Mouse (Mus musculus) liver, embryonic 15.5 days (tissue): ENCODE results near the gene Hoxa7. TPM values are rescaled to one million over a fixed set of nuclear protein-coding genes. Genes with fewer than 3 reads are reported as not detected.

Source experiments
- ATAC-seq: fragments of 200-750 bp; cut with Nextera tagmentation; 2 replicates; pipeline ENCODE4 v1.8.0; 2017; ENCODE audit warnings: moderate number of reproducible peaks, mild to moderate bottlenecking, moderate library complexity; ENCODE audit not compliant: insufficient read depth
- H3K27ac ChIP-seq: fragments of 300-500 bp; sonication (generic); replicated peaks from 2 replicates; pipeline ENCODE4 v1.5.1; 2015; ENCODE audit warnings: mild to moderate bottlenecking, inconsistent platforms
- H3K27me3 ChIP-seq: fragments of 300-500 bp; sonication (generic); 2 replicates; pipeline ENCODE4 v1.6.1; 2015; ENCODE audit warnings: mild to moderate bottlenecking, inconsistent platforms
- H3K36me3 ChIP-seq: fragments of 300-500 bp; sonication (generic); replicated peaks from 2 replicates; pipeline ENCODE4 v1.6.1; 2015; ENCODE audit warnings: moderate library complexity, mild to moderate bottlenecking, inconsistent platforms
- H3K4me1 ChIP-seq: fragments of 300-500 bp; sonication (generic); replicated peaks from 2 replicates; pipeline ENCODE4 v1.6.1; 2015; ENCODE audit warnings: inconsistent platforms
- H3K4me2 ChIP-seq: fragments of 300-500 bp; sonication (generic); 2 replicates; pipeline ENCODE4 v1.6.1; 2015; ENCODE audit warnings: moderate library complexity, mild to moderate bottlenecking, inconsistent platforms
- H3K4me3 ChIP-seq: fragments of 300-500 bp; sonication (generic); replicated peaks from 2 replicates; pipeline ENCODE4 v1.5.1; 2015; ENCODE audit warnings: mild to moderate bottlenecking, inconsistent platforms
- H3K9ac ChIP-seq: fragments of 300-500 bp; sonication (generic); 2 replicates; pipeline ENCODE4 v1.6.1; 2015; ENCODE audit warnings: moderate library complexity, mild to moderate bottlenecking, inconsistent platforms
- H3K9me3 ChIP-seq: fragments of 300-500 bp; sonication (generic); replicated peaks from 2 replicates; pipeline ENCODE4 v1.6.1; 2016; ENCODE audit warnings: inconsistent platforms
- WGBS: fragments of 180-500 bp; shearing (Covaris S2); methylation state at CpG from one replicate; pipeline ENCODE4 v1.1.7; 2015; ENCODE audit warnings: mixed read lengths; ENCODE audit not compliant: insufficient replicate concordance; 5-methylcytosine and 5-hydroxymethylcytosine counted together
- polyA plus RNA-seq: library from polyadenylated mRNA; unstranded; fragments of >200 nt; fragmentation: Nextera tagmentation; extraction: Ambion mirVana; gene quantifications from 2 replicates; pipeline ENCODE4 v1.2.1, GENCODE M21; 2015

Hoxa7 gene
- polyA plus RNA-seq, 1 experiment from 2014 or later, result 0.37 TPM

- H3K4me1 ChIP-seq, result peaks cover 8% of the 10 kb centered on the region; the same call in 1 of the 2 replicates
- 36% methylated on average over 16 of the region's 16 CpGs for WGBS
- no peaks in the 10 kb centered on the region for H3K36me3 ChIP-seq
- no peak overlapping the region for H3K4me3 ChIP-seq
- H3K9me3 ChIP-seq, result no peaks in the 10 kb centered on the region
- 0 out of 2 replicates have a peak overlapping the region, but pooled peaks have one; percentile 29 for H3K27ac ChIP-seq
- H3K9ac ChIP-seq, result no peak overlapping the region
- ATAC-seq, result no peak
- no peak overlapping the region for H3K4me2 ChIP-seq
- peaks cover 99% of the 10 kb centered on the region for H3K27me3 ChIP-seq
Measured at GRCm38 (mm10) chr6:52169499-52170165, 52.0 kb downstream of the Hoxa7 start.

- Histone ChIP-seq H3K9ac (no peak overlapping the region), H3K4me2 (peak overlapping the region; percentile 23; the same call in 1 of the 2 replicates), H3K36me3 (no peaks in the 10 kb centered on the region), H3K27ac (no peak overlapping the region), H3K27me3 (peaks cover 100% of the 10 kb centered on the region), H3K9me3 (no peaks in the 10 kb centered on the region), H3K4me3 (no peak overlapping the region), H3K4me1 (peaks cover 8% of the 10 kb centered on the region; the same call in 1 of the 2 replicates)
- no peak for ATAC-seq
- WGBS, result 26% methylated on average over 42 of the region's 42 CpGs
Measured at GRCm38 (mm10) chr6:52168191-52169055, 53.2 kb downstream of the Hoxa7 start.

GRCm38 (mm10) chr6:52167736-52168161 lies 53.9 kb downstream of the Hoxa7 start:
- peaks cover 7% of the 10 kb centered on the region; the same call in 1 of the 2 replicates for H3K4me1 ChIP-seq
- H3K27me3 ChIP-seq, result peaks cover 100% of the 10 kb centered on the region
- no peaks in the 10 kb centered on the region for H3K9me3 ChIP-seq
- no peak overlapping the region for H3K9ac ChIP-seq
- no peak for ATAC-seq
- H3K27ac ChIP-seq, result no peak overlapping the region
- 28% methylated on average over 14 of the region's 14 CpGs for WGBS
- H3K36me3 ChIP-seq, result no peaks in the 10 kb centered on the region
- no peak overlapping the region for H3K4me2 ChIP-seq
- no peak overlapping the region for H3K4me3 ChIP-seq

GRCm38 (mm10) chr6:52167176-52167575 lies 54.5 kb downstream of the Hoxa7 start:
- no peak for ATAC-seq
- Histone ChIP-seq H3K9me3 (no peaks in the 10 kb centered on the region), H3K27me3 (peaks cover 99% of the 10 kb centered on the region), H3K27ac (0 out of 2 replicates have a peak overlapping the region, but pooled peaks have one; percentile 11), H3K4me3 (no peak overlapping the region), H3K4me2 (no peak overlapping the region), H3K4me1 (peaks cover 1% of the 10 kb centered on the region; the same call in 1 of the 2 replicates), H3K9ac (no peak overlapping the region), H3K36me3 (no peaks in the 10 kb centered on the region)
- 33% methylated on average over 1 of the region's 1 CpGs for WGBS

GRCm38 (mm10) chr6:52166431-52167077 lies 55.1 kb downstream of the Hoxa7 start:
- Histone ChIP-seq H3K27ac (0 out of 2 replicates have a peak overlapping the region, but pooled peaks have one; percentile 11), H3K36me3 (no peaks in the 10 kb centered on the region)

GRCm38 (mm10) chr6:52165441-52166370 lies 55.9 kb downstream of the Hoxa7 start:
- Histone ChIP-seq H3K27ac (no peak overlapping the region), H3K27me3 (peaks cover 98% of the 10 kb centered on the region), H3K4me2 (0 out of 2 replicates have a peak overlapping the region, but pooled peaks have one; percentile 0), H3K9me3 (no peaks in the 10 kb centered on the region), H3K4me3 (no peak overlapping the region), H3K36me3 (no peaks in the 10 kb centered on the region), H3K4me1 (no peaks in the 10 kb centered on the region; the same call in 1 of the 2 replicates), H3K9ac (no peak overlapping the region)
- WGBS, result 3% methylated on average over 28 of the region's 28 CpGs
- ATAC-seq, result no peak

More at GRCm38 (mm10) chr6:52166431-52167077, 55.1 kb downstream of the Hoxa7 start:
- ATAC-seq, result no peak
- H3K9me3 ChIP-seq, result no peaks in the 10 kb centered on the region
- H3K9ac ChIP-seq, result no peak overlapping the region
- no peak overlapping the region for H3K4me2 ChIP-seq
- no peaks in the 10 kb centered on the region; the same call in 1 of the 2 replicates for H3K4me1 ChIP-seq
- H3K4me3 ChIP-seq, result no peak overlapping the region
- WGBS, result 9% methylated on average over 4 of the region's 4 CpGs
- peaks cover 99% of the 10 kb centered on the region for H3K27me3 ChIP-seq

GRCm38 (mm10) chr6:52164626-52165440 lies 56.8 kb downstream of the Hoxa7 start, which contains the start of gene Hoxa2:
Gene Hoxa2, minus strand, starts transcription at chr6:52164831.
- Histone ChIP-seq H3K4me1 (no peaks in the 10 kb centered on the region; the same call in 1 of the 2 replicates), H3K27me3 (peaks cover 98% of the 10 kb centered on the region), H3K9me3 (no peaks in the 10 kb centered on the region), H3K4me2 (peak within 1 kb of the TSS; percentile 39), H3K36me3 (no peaks in the 10 kb centered on the region), H3K9ac (no peak within 1 kb of the TSS), H3K27ac (peak within 1 kb of the TSS; percentile 45; the same call in 1 of the 2 replicates), H3K4me3 (peak within 1 kb of the TSS; percentile 29; the same call in 1 of the 2 replicates)
- WGBS, result 1% methylated on average over 25 of the region's 25 CpGs
- ATAC-seq, result no peak
